Mouse (Mus musculus) forebrain, embryonic 11.5 days (tissue): ENCODE data around the gene Gdf7. TPM values are rescaled to one million over a fixed set of nuclear protein-coding genes. Genes with fewer than 3 reads are reported as not detected.

Experiments used
- ATAC-seq: fragments of 200-750 bp; cut with Nextera tagmentation; replicated peaks from 2 replicates; pipeline ENCODE4 v1.8.0; 2017; ENCODE audit warnings: moderate TSS enrichment; ENCODE audit not compliant: low FRiP score
- DNase-seq: peaks from one replicate; pipeline ENCODE4 v3.0.0-alpha.2; 2017; ENCODE audit warnings: low spot score
- H3K27ac ChIP-seq: fragments of 300-500 bp; sonication (generic); 2 replicates; pipeline ENCODE4 v1.5.1; 2014; ENCODE audit warnings: low read depth, low read length
- H3K27me3 ChIP-seq: fragments of 300-500 bp; sonication (generic); 2 replicates; pipeline ENCODE4 v1.6.1; 2014; ENCODE audit warnings: mild to moderate bottlenecking, low read length, mixed read lengths; ENCODE audit not compliant: control insufficient read depth, insufficient read depth
- H3K36me3 ChIP-seq: fragments of 300-500 bp; sonication (generic); 2 replicates; pipeline ENCODE4 v1.6.1; 2014; ENCODE audit warnings: mild to moderate bottlenecking, low read length, moderate library complexity, mixed read lengths; ENCODE audit not compliant: control insufficient read depth, insufficient read depth
- H3K4me1 ChIP-seq: fragments of 300-500 bp; sonication (generic); replicated peaks from 2 replicates; pipeline ENCODE4 v1.6.1; 2014; ENCODE audit warnings: low read length, mixed read lengths; ENCODE audit not compliant: control insufficient read depth, insufficient read depth
- H3K4me2 ChIP-seq: fragments of 300-500 bp; sonication (generic); 2 replicates; pipeline ENCODE4 v1.6.1; 2014; ENCODE audit warnings: low read depth, mild to moderate bottlenecking, low read length, moderate library complexity, mixed read lengths; ENCODE audit not compliant: severe bottlenecking
- H3K4me3 ChIP-seq: fragments of 300-500 bp; sonication (generic); 2 replicates; pipeline ENCODE4 v1.5.1; 2014; ENCODE audit warnings: low read depth, low read length
- H3K9ac ChIP-seq: fragments of 300-500 bp; sonication (generic); 2 replicates; pipeline ENCODE4 v1.6.1; 2014; ENCODE audit warnings: low read length
- H3K9me3 ChIP-seq: fragments of 300-500 bp; sonication (generic); 2 replicates; pipeline ENCODE4 v1.6.1; 2016; ENCODE audit warnings: low read length, mixed read lengths; ENCODE audit not compliant: control insufficient read depth
- WGBS: fragments of 180-500 bp; shearing (Covaris S2); extraction: QIAGEN DNeasy Blood & Tissue Kit; methylation state at CpG from one replicate; pipeline ENCODE4 v1.1.7; 2014; 5-methylcytosine and 5-hydroxymethylcytosine counted together
- polyA plus RNA-seq: library from polyadenylated mRNA; unstranded; fragments of >200 nt; fragmentation: Nextera tagmentation; extraction: Ambion mirVana; gene quantifications from 2 replicates; pipeline ENCODE4 v1.2.1, GENCODE M21; 2014

Gene Gdf7
- 0.75 TPM in 1 of 2 replicates, not detected in the other for polyA plus RNA-seq

- H3K36me3 ChIP-seq: no peaks in the 10 kb centered on the region
- 0 out of 2 replicates have a peak within 1 kb of the TSS, but pooled peaks have one; percentile 16 for H3K9ac ChIP-seq
- H3K27me3 ChIP-seq: peaks cover 86% of the 10 kb centered on the region
- peak within 1 kb of the TSS; percentile 61 for H3K4me2 ChIP-seq
- peak; percentile 49 for ATAC-seq
- H3K4me3 ChIP-seq: peak within 1 kb of the TSS; percentile 38
- DNase-seq: peak; percentile 76
- H3K9me3 ChIP-seq: no peaks in the 10 kb centered on the region
- 1% methylated on average over 47 of the region's 53 CpGs for WGBS
- no peak within 1 kb of the TSS for H3K27ac ChIP-seq
- peaks cover 17% of the 10 kb centered on the region for H3K4me1 ChIP-seq
These were observed at the start of gene Gdf7 for GRCm38 (mm10) chr12:8301841-8302431. TSS of gene Gdf7 (minus strand) at chr12:8301954.

- 53% methylated on average over 4 of the region's 4 CpGs for WGBS
- DNase-seq: no peak
- H3K27me3 ChIP-seq: no peaks in the 10 kb centered on the region
- no peaks in the 10 kb centered on the region; the same call in 1 of the 2 replicates for H3K9me3 ChIP-seq
- no peak overlapping the region for H3K4me3 ChIP-seq
- 0 out of 2 replicates have a peak, but pooled peaks cover 2% of the 10 kb centered on the region for H3K4me1 ChIP-seq
- H3K4me2 ChIP-seq: no peak overlapping the region
- no peak overlapping the region for H3K27ac ChIP-seq
- H3K36me3 ChIP-seq: no peaks in the 10 kb centered on the region
- no peak overlapping the region for H3K9ac ChIP-seq
- no peak for ATAC-seq
These were observed 49.5 kb upstream of the Gdf7 start for GRCm38 (mm10) chr12:8351025-8351903.

- 0 out of 2 replicates have a peak, but pooled peaks cover 3% of the 10 kb centered on the region for H3K4me1 ChIP-seq
- H3K4me2 ChIP-seq: no peak overlapping the region
- DNase-seq (no peak), ATAC-seq (no peak)
- no peak overlapping the region for H3K9ac ChIP-seq
- no peaks in the 10 kb centered on the region for H3K9me3 ChIP-seq
- 82% methylated on average over 9 of the region's 9 CpGs for WGBS
- no peak overlapping the region for H3K4me3 ChIP-seq
- H3K27ac ChIP-seq: no peak overlapping the region
- H3K27me3 ChIP-seq: no peaks in the 10 kb centered on the region
- H3K36me3 ChIP-seq: no peaks in the 10 kb centered on the region
These were observed 47.2 kb upstream of the Gdf7 start for GRCm38 (mm10) chr12:8348733-8349513.

- H3K27me3 ChIP-seq: no peaks in the 10 kb centered on the region
- no peak overlapping the region for H3K27ac ChIP-seq
- no peak overlapping the region for H3K4me3 ChIP-seq
- H3K4me2 ChIP-seq: no peak overlapping the region
- H3K4me1 ChIP-seq: 0 out of 2 replicates have a peak, but pooled peaks cover 3% of the 10 kb centered on the region
- WGBS: 88% methylated on average over 8 of the region's 8 CpGs
- H3K9ac ChIP-seq: no peak overlapping the region
- ATAC-seq (no peak), DNase-seq (no peak)
- no peaks in the 10 kb centered on the region for H3K9me3 ChIP-seq
- H3K36me3 ChIP-seq: no peaks in the 10 kb centered on the region
These were observed 46.1 kb upstream of the Gdf7 start for GRCm38 (mm10) chr12:8347746-8348462.

GRCm38 (mm10) chr12:8345539-8345938, 43.8 kb upstream of the Gdf7 start:
- WGBS: 90% methylated on average over 5 of the region's 5 CpGs
- Histone ChIP-seq H3K36me3 (no peaks in the 10 kb centered on the region; the same call in 1 of the 2 replicates), H3K4me1 (0 out of 2 replicates have a peak, but pooled peaks cover 3% of the 10 kb centered on the region), H3K27ac (no peak overlapping the region), H3K27me3 (no peaks in the 10 kb centered on the region), H3K9me3 (no peaks in the 10 kb centered on the region), H3K4me3 (no peak overlapping the region), H3K4me2 (no peak overlapping the region), H3K9ac (no peak overlapping the region)
- ATAC-seq: no peak
- DNase-seq: no peak

- H3K4me2 ChIP-seq: no peak overlapping the region
- WGBS: 74% methylated on average over 9 of the region's 9 CpGs
- no peaks in the 10 kb centered on the region; the same call in 1 of the 2 replicates for H3K36me3 ChIP-seq
- H3K27me3 ChIP-seq: no peaks in the 10 kb centered on the region
- no peak for DNase-seq
- H3K9ac ChIP-seq: no peak overlapping the region
- peaks cover 6% of the 10 kb centered on the region for H3K4me1 ChIP-seq
- H3K9me3 ChIP-seq: no peaks in the 10 kb centered on the region
- H3K27ac ChIP-seq: no peak overlapping the region
- no peak for ATAC-seq
- H3K4me3 ChIP-seq: no peak overlapping the region
These were observed 43.1 kb upstream of the Gdf7 start for GRCm38 (mm10) chr12:8344897-8345296.

- Histone ChIP-seq H3K9me3 (no peaks in the 10 kb centered on the region), H3K4me3 (no peak overlapping the region), H3K27ac (no peak overlapping the region), H3K4me2 (no peak overlapping the region), H3K9ac (no peak overlapping the region), H3K4me1 (peaks cover 9% of the 10 kb centered on the region), H3K27me3 (no peaks in the 10 kb centered on the region), H3K36me3 (no peaks in the 10 kb centered on the region; the same call in 1 of the 2 replicates)
- DNase-seq (no peak), ATAC-seq (no peak)
- whole genome bisulfite sequencing: 94% methylated on average over 3 of the region's 3 CpGs
These were observed 41.6 kb upstream of the Gdf7 start for GRCm38 (mm10) chr12:8343381-8343780.

- Histone ChIP-seq H3K9ac (no peak overlapping the region), H3K4me3 (no peak overlapping the region), H3K27me3 (no peaks in the 10 kb centered on the region), H3K9me3 (no peaks in the 10 kb centered on the region), H3K4me2 (no peak overlapping the region), H3K36me3 (no peaks in the 10 kb centered on the region; the same call in 1 of the 2 replicates), H3K4me1 (peaks cover 9% of the 10 kb centered on the region), H3K27ac (no peak overlapping the region)
- no peak for DNase-seq
- 92% methylated on average over 6 of the region's 6 CpGs for WGBS
- no peak for ATAC-seq
These were observed 39.3 kb upstream of the Gdf7 start for GRCm38 (mm10) chr12:8341008-8341407.
